Mouse (Mus musculus): ENCODE measurements at regions not wholly inside any gene's neighbourhood (a gene's known extent, or its start where the extent isn't known, plus 50 kb on each side); places are given as distances from the start of the nearest gene placed in this dataset.
A peak's percentile ranks its signal among the peaks of the same experiment; 100 is the strongest.
"Not testable (repeated sequence)": the region's sequence is repeated elsewhere in the genome, so short reads cannot be mapped to it uniquely, and the experiment has no call there.

DNA sequence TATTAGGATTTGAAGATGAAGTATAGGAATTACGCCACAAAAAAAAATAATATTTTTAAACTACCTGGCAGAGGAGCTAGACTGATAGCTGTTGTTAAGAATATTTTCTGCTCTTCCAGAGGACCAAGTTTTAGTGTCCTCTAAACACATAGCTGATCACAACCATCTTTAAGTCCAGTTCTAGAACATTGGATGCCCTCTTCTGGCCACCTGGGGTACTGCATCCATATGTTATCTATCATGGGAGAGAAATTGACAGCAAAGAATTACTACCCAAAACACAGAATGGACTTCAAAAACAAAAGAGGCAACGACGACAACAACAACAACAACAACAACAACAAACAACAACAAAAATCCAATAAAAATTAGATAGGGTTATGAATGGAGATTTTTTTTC, 71.0 kb upstream of the Prl4a1 start:
- peak; percentile 35 to 60 for DNase-seq (ENCODE audit: low spot score in 2 of 2)

DNA sequence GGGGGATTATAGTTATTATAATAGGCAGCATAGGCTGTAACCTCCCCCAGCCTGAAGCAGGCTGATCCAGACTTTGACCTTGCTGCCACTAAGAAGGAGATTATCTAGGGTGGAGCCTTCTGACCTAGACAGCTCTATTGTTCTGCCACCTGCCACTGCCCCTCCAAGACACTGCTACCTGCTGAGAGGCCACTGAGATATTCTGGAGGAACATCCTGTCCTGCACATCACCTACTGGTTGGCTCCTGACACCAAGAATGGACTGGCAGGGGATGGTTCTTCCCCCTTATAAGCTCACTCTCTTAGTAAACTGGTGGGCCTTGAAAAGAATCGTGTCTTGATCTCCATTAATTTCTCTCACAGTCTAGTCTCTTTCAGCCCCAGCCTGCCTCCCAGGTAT, 55.6 kb upstream of the Prl4a1 start:
- DNase-seq (ENCODE audit: low spot score in 2 of 2): not testable (repeated sequence)

DNA sequence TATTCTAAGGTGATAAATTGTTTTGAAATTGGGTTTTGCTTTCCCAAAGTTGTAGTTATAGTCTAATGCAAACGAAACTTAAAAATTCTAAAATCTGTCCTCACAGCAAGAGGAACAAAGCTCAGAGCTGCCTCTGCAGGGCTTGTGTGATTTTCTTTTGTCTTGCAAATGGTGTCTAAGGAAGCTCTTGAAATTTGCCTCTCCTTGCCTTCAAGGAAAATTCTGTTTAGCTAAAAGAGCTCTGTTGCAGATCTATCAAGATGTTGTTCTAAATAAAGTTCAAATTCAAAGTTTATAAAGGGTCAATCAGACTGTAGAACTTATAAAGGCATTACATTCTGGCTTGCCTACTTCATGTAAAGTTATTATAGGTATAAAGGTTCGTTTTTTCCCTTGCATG, 53.6 kb upstream of the Prl4a1 start:
- not testable (repeated sequence) for DNase-seq (ENCODE audit: low spot score in 2 of 2)

DNA sequence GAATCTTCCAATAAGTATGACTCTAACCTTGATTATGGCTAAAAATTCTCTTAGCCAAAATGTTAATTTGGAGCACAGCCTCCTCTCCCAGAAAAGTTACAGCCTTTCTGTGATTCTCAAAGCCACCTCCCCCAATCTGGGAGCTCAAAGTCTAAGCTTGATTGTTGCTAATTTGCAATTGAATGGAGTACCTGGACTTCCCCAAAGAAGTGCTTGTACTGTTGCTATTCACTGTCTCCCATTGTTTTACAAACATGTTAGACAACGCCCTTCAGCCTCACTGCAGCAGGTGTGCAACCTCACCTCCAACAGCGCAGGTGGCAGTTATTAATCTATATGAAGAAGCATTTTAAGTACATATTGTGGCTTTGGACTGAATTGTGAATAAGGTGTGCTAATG, 50.0 kb upstream of the Prl4a1 start:
- DNase-seq (ENCODE audit: low spot score in 2 of 2): not testable (repeated sequence)

All from frontal cortex, postnatal 36 days (tissue).